Mouse (Mus musculus) ES-E14 (cell line): ENCODE measurements at regions not wholly inside any gene's neighbourhood (a gene's known extent, or its start where the extent isn't known, plus 50 kb on each side); places are given as distances from the start of the nearest gene placed in this dataset.

Experiments used
- CHD2 ChIP-seq: IDR thresholded peaks from 2 replicates; pipeline ENCODE4 v1.6.1; 2014; ENCODE audit warnings: mild to moderate bottlenecking, low read depth, low read length, inconsistent platforms
- HCFC1 ChIP-seq: IDR thresholded peaks from 2 replicates; pipeline ENCODE4 v1.6.1; 2012; ENCODE audit warnings: low read length, inconsistent platforms, borderline replicate concordance; ENCODE audit not compliant: insufficient read depth
- ZC3H11A ChIP-seq: IDR thresholded peaks from 2 replicates; pipeline ENCODE4 v1.6.1; 2012; ENCODE audit warnings: low read depth, mild to moderate bottlenecking, inconsistent platforms, low read length, borderline replicate concordance
- ZNF384 ChIP-seq: IDR thresholded peaks from 2 replicates; pipeline ENCODE4 v1.6.1; 2012; ENCODE audit warnings: low read depth, low read length, inconsistent platforms

DNA sequence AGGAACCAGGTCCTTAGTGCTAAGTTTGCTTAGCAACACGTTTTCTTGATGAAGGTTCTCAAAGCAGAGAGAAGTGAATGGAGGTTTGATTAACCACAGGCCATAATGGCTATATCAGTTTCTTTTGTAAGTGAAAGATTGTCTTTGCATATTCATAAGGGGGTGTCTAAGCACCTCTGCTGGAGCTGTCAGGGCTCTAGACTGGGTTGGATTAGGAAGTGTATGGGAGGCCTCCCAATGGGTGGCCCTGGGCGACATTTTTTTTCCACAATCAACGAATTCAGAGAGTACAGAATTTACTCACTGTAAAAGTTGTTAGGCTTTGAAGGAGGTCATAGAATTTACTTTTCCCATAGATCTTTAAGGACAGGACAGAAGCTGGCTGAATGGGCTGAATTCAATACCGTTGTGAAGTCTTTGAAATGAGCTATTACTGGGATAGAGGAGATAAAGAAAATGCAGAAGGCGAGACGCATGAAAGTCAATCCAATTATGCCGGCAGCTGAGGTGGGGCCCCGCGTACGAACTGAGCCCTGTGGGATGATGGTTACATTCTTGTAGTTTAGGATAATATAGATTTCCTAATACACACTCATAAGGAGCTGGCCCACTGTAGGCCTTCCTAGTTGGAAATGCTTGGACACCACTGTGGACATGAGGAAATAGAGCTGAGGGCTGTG lies 268.4 kb upstream of the Ubash3b start:
- TF ChIP-seq ZNF384 (no peak), ZC3H11A (no peak), HCFC1 (no peak), CHD2 (no peak)
